Mouse (Mus musculus) MEL (cell line): ENCODE data around the gene Gadd45g. TPM values are rescaled to one million over a fixed set of nuclear protein-coding genes. Genes with fewer than 3 reads are reported as not detected.

ENCODE experiments used
- DNase-seq: peaks from one replicate; pipeline ENCODE4 v3.0.0; 2011; ENCODE audit warnings: low read depth, low spot score
- H3K27ac ChIP-seq: 2 replicates; pipeline ENCODE4 v1.5.1; 2012; ENCODE audit warnings: low read depth, mild to moderate bottlenecking, control low read depth, low read length, moderate library complexity; ENCODE audit not compliant: control insufficient read depth
- H3K27me3 ChIP-seq, 2 experiments: fragments of 150-350 bp in 1 of 2; sonication (generic) in 1 of 2; 2 replicates each; pipeline ENCODE4 v1.6.1; 2012; ENCODE audit warnings: low read length in 2 of 2, mild to moderate bottlenecking in 2 of 2, improper control_type of control experiment in 1 of 2, moderate library complexity in 1 of 2; ENCODE audit not compliant: insufficient read depth in 2 of 2, control insufficient read depth in 1 of 2
- H3K36me3 ChIP-seq, 2 experiments: 2 replicates each; pipeline ENCODE4 v1.6.1; 2012 to 2014; ENCODE audit warnings: low read length in 2 of 2, improper control_type of control experiment in 1 of 2, inconsistent platforms in 1 of 2, mild to moderate bottlenecking in 1 of 2; ENCODE audit not compliant: insufficient read depth in 2 of 2, control insufficient read depth in 1 of 2
- H3K4me1 ChIP-seq, 2 experiments: fragments of 150-350 bp in 1 of 2; sonication (generic) in 1 of 2; 2 replicates each; pipeline ENCODE4 v1.6.1; 2012; ENCODE audit warnings: low read length in 2 of 2, improper control_type of control experiment in 1 of 2, mild to moderate bottlenecking in 1 of 2; ENCODE audit not compliant: insufficient read depth in 2 of 2, control insufficient read depth in 1 of 2
- H3K4me3 ChIP-seq, 2 experiments: fragments of 150-350 bp in 1 of 2; sonication (generic) in 1 of 2; 2 replicates each; pipeline ENCODE4 v1.5.1; 2012; ENCODE audit warnings: low read depth in 2 of 2, low read length in 2 of 2, mild to moderate bottlenecking in 2 of 2, moderate library complexity in 2 of 2, control low read depth in 1 of 2, improper control_type of control experiment in 1 of 2; ENCODE audit not compliant: control insufficient read depth in 1 of 2, insufficient read depth in 1 of 2
- H3K79me2 ChIP-seq: 2 replicates; pipeline ENCODE4 v1.6.1; 2012; ENCODE audit warnings: mild to moderate bottlenecking, low read length, moderate library complexity; ENCODE audit not compliant: control insufficient read depth, poor library complexity, insufficient read depth
- H3K9ac ChIP-seq: 2 replicates; pipeline ENCODE4 v1.6.1; 2012; ENCODE audit warnings: low read depth, mild to moderate bottlenecking, control low read depth, low read length, moderate library complexity; ENCODE audit not compliant: control insufficient read depth, poor library complexity, severe bottlenecking
- H3K9me3 ChIP-seq: fragments of 150-350 bp; sonication (generic); replicated peaks from 2 replicates; pipeline ENCODE4 v1.6.1; 2012; ENCODE audit warnings: mild to moderate bottlenecking, low read length, improper control_type of control experiment, moderate library complexity; ENCODE audit not compliant: insufficient read depth
- CHD1 ChIP-seq: IDR thresholded peaks from 2 replicates; pipeline ENCODE4 v1.6.1; 2012; ENCODE audit warnings: low read depth, mild to moderate bottlenecking, inconsistent platforms, low read length, improper control_type of control experiment
- CHD2 ChIP-seq: IDR thresholded peaks from 2 replicates; pipeline ENCODE4 v1.6.1; 2011; ENCODE audit warnings: low read length, improper control_type of control experiment
- CTCF ChIP-seq, 3 experiments: IDR thresholded peaks in 2 of 3; conservative IDR thresholded peaks in 1 of 3; 2 replicates each; pipeline ENCODE4 v1.5.1; 2011 to 2012; ENCODE audit warnings: low read length in 3 of 3, low read depth in 2 of 3, mild to moderate bottlenecking in 2 of 3, improper control_type of control experiment in 1 of 3, inconsistent platforms in 1 of 3, mixed read lengths in 1 of 3, moderate library complexity in 1 of 3; ENCODE audit not compliant: control insufficient read depth in 1 of 3, insufficient read depth in 1 of 3, poor library complexity in 1 of 3, severe bottlenecking in 1 of 3
- ELF1 ChIP-seq: IDR thresholded peaks from 2 replicates; pipeline ENCODE4 v1.6.1; 2014; ENCODE audit warnings: low read depth, mild to moderate bottlenecking, inconsistent platforms, low read length, improper control_type of control experiment, moderate library complexity
- EP300 ChIP-seq, 2 experiments: IDR thresholded peaks; 2 replicates each; pipeline ENCODE4 v1.6.1; 2011; ENCODE audit warnings: improper control_type of control experiment in 2 of 2, low read length in 2 of 2, low read depth in 1 of 2, mild to moderate bottlenecking in 1 of 2
- ETS1 ChIP-seq: IDR thresholded peaks from 2 replicates; pipeline ENCODE4 v1.6.1; 2012; ENCODE audit warnings: low read depth, mild to moderate bottlenecking, inconsistent platforms, low read length, improper control_type of control experiment, moderate library complexity
- GABPA ChIP-seq: IDR thresholded peaks from 2 replicates; pipeline ENCODE4 v1.6.1; 2012; ENCODE audit warnings: low read depth, mild to moderate bottlenecking, inconsistent platforms, low read length, improper control_type of control experiment, moderate library complexity
- HCFC1 ChIP-seq: IDR thresholded peaks from 2 replicates; pipeline ENCODE4 v1.6.1; 2012; ENCODE audit warnings: low read depth, mild to moderate bottlenecking, inconsistent platforms, low read length, improper control_type of control experiment, moderate library complexity
- JUND ChIP-seq: IDR thresholded peaks from 2 replicates; pipeline ENCODE4 v1.6.1; 2011; ENCODE audit warnings: low read depth, mild to moderate bottlenecking, improper control_type of control experiment, low read length
- KAT2A ChIP-seq: conservative IDR thresholded peaks from 2 replicates; pipeline ENCODE4 v1.6.1; 2012; ENCODE audit warnings: low read depth, low read length, improper control_type of control experiment, inconsistent platforms
- MAFK ChIP-seq: IDR thresholded peaks from 2 replicates; pipeline ENCODE4 v1.6.1; 2011; ENCODE audit warnings: low read depth, mild to moderate bottlenecking, low read length, improper control_type of control experiment, borderline replicate concordance
- MAX ChIP-seq: IDR thresholded peaks from 2 replicates; pipeline ENCODE4 v1.6.1; 2011; ENCODE audit warnings: low read length, improper control_type of control experiment
- MAZ ChIP-seq: IDR thresholded peaks from 2 replicates; pipeline ENCODE4 v1.6.1; 2012; ENCODE audit warnings: low read depth, mild to moderate bottlenecking, inconsistent platforms, low read length, improper control_type of control experiment
- MXI1 ChIP-seq: IDR thresholded peaks from 2 replicates; pipeline ENCODE4 v1.6.1; 2011; ENCODE audit warnings: mild to moderate bottlenecking, low read depth, low read length, improper control_type of control experiment
- MYC ChIP-seq: IDR thresholded peaks from 2 replicates; pipeline ENCODE4 v1.6.1; 2011; ENCODE audit warnings: low read depth, mild to moderate bottlenecking, low read length, improper control_type of control experiment, moderate library complexity
- NELFE ChIP-seq: IDR thresholded peaks from 2 replicates; pipeline ENCODE4 v1.6.1; 2011; ENCODE audit warnings: low read depth, low read length, improper control_type of control experiment
- POLR2A ChIP-seq, 2 experiments: IDR thresholded peaks; 2 replicates each; pipeline ENCODE4 v1.6.1; 2011 to 2012; ENCODE audit warnings: low read length in 2 of 2, mild to moderate bottlenecking in 2 of 2, control low read depth in 1 of 2, improper control_type of control experiment in 1 of 2, low read depth in 1 of 2, moderate library complexity in 1 of 2; ENCODE audit not compliant: control insufficient read depth in 1 of 2, insufficient read depth in 1 of 2, poor library complexity in 1 of 2
- POLR2AphosphoS5 ChIP-seq: IDR thresholded peaks from 2 replicates; pipeline ENCODE4 v1.6.1; 2012; ENCODE audit warnings: low read depth, borderline replicate concordance, mild to moderate bottlenecking, inconsistent platforms, low read length, moderate library complexity, mixed read lengths
- SIN3A ChIP-seq: IDR thresholded peaks from 2 replicates; pipeline ENCODE4 v1.6.1; 2012; ENCODE audit warnings: low read length, improper control_type of control experiment, inconsistent platforms
- TCF12 ChIP-seq: IDR thresholded peaks from 2 replicates; pipeline ENCODE4 v1.6.1; 2014; ENCODE audit warnings: low read depth, mild to moderate bottlenecking, inconsistent platforms, low read length, improper control_type of control experiment, moderate library complexity
- USF1 ChIP-seq: IDR thresholded peaks from 2 replicates; pipeline ENCODE4 v1.6.1; 2014; ENCODE audit warnings: low read depth, mild to moderate bottlenecking, inconsistent platforms, low read length, improper control_type of control experiment, moderate library complexity
- ZC3H11A ChIP-seq: IDR thresholded peaks from 2 replicates; pipeline ENCODE4 v1.6.1; 2012; ENCODE audit warnings: low read depth, mild to moderate bottlenecking, inconsistent platforms, low read length, improper control_type of control experiment
- ZNF384 ChIP-seq: IDR thresholded peaks from 2 replicates; pipeline ENCODE4 v1.6.1; 2012; ENCODE audit warnings: low read depth, mild to moderate bottlenecking, inconsistent platforms, low read length, improper control_type of control experiment
- polyA plus RNA-seq, 2 experiments: library from polyadenylated mRNA; stranded (reverse) in 1 of 2; unstranded in 1 of 2; fragments of >175 nt in 1 of 2; fragments of >200 nt in 1 of 2; gene quantifications; 2 replicates each; pipeline versions ENCODE4 v1.2.1 to v1.2.4; 2012; ENCODE audit warnings: low replicate concordance in 2 of 2, low read depth in 1 of 2; ENCODE audit not compliant: insufficient read length in 2 of 2, insufficient read depth in 1 of 2, missing spikeins in 1 of 2
- total RNA-seq: library from RNA; depleted of rRNA; stranded (reverse); fragments of 300-350 nt; gene quantifications from 2 replicates; pipeline ENCODE4 v1.2.3, GENCODE M21; 2012

Gene Gadd45g
- total and polyA plus RNA-seq, 3 experiments, result 7.2 to 11.0 TPM; not detected in 1

DNA sequence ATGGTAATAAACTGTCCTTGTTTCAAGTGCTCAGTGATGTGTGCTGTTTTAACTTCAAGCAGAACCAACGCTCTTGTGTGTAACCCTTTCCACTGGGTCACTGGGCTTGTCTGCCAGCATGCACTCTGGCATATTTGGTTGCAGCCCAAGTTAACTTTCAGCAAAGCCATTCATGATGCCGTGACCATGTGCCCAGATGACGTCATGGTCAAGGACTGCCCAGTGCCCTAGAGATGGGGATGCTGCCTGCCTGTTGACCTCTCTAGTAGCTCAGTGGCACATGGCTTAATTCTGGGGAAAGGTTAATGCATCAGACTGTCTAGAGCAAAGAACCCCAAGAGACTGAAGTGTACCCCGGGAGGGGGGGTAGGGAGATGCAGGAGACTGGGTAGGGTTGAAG lies 24.7 kb downstream of the Gadd45g start:
- no peaks in the 10 kb centered on the region for H3K79me2 ChIP-seq
- no peak overlapping the region for H3K9ac ChIP-seq
- H3K9me3 ChIP-seq, result no peaks in the 10 kb centered on the region
- H3K36me3 ChIP-seq, result no peaks in the 10 kb centered on the region
- no peak for DNase-seq
- no peak overlapping the region for H3K4me3 ChIP-seq
- TF ChIP-seq MAX (no peak), JUND (no peak), ZNF384 (no peak), MAZ (no peak), KAT2A (no peak), POLR2AphosphoS5 (no peak), CTCF (IDR thresholded peaks at IDR 0.05 in 2 of 3, conservative IDR thresholded peaks at IDR 0.05 in 1 of 3; ENCODE audit: control insufficient read depth in 1 of 3, insufficient read depth in 1 of 3, low read depth in 2 of 3, low read length in 3 of 3, poor library complexity in 1 of 3, severe bottlenecking in 1 of 3) (no peak), MXI1 (no peak), HCFC1 (no peak), GABPA (no peak), ZC3H11A (no peak), TCF12 (no peak)
- no peaks in the 10 kb centered on the region for H3K4me1 ChIP-seq
- H3K27ac ChIP-seq, result no peak overlapping the region
- no peaks in the 10 kb centered on the region for H3K27me3 ChIP-seq

DNA sequence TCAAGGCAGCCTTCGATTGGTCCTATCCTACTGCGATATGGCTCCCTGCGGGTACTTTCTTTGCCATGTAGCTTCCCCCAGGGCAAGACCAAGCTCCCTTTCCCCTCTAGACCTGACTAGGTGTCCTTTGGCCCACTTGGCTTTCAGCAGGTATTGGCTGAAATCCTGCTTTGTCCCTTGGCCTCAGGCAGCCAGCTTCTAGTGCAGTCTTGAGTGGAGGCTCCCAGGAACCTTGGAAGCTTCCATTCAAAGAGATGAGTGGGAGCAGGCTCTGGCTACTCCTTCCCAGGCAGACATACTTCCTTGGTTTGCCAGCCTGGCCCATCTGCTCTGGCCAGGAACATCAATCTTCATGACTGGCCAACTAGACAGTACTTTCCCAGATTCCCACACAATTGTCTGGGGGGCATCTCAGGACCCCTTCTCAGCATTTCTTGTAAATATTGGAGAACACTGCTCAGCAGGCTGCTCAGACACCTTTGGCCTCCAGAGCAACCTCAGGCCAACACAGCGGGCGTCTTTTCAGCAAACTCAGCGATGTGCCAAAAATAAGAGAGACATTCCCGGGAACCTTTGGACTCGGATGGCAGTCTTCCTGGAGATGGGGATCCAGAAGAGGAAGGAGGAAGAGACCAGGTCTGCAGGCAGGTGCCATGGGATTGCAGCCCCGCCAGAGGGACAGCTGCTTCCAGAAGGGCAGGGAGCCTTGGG lies 25.9 kb downstream of the Gadd45g start:
- TF ChIP-seq CHD1 (no peak), ELF1 (no peak), ETS1 (no peak), JUND (no peak), MXI1 (no peak), CHD2 (no peak), USF1 (no peak), NELFE (no peak), GABPA (no peak), HCFC1 (no peak), MYC (no peak), EP300 (IDR thresholded peaks at IDR 0.05; ENCODE audit: low read depth in 1 of 2, low read length in 2 of 2) (no peak), POLR2A (IDR thresholded peaks at IDR 0.05; ENCODE audit: control insufficient read depth in 1 of 2, insufficient read depth in 1 of 2, low read depth in 1 of 2, low read length in 2 of 2, poor library complexity in 1 of 2) (no peak), SIN3A (no peak), ZNF384 (no peak), MAFK (no peak)
- no peaks in the 10 kb centered on the region for H3K9me3 ChIP-seq

More for the DNA sequence above, 25.9 kb downstream of the Gadd45g start:
- DNase-seq, result no peak
- Histone ChIP-seq H3K27me3 (no peaks in the 10 kb centered on the region), H3K36me3 (no peaks in the 10 kb centered on the region), H3K9ac (no peak overlapping the region), H3K79me2 (no peaks in the 10 kb centered on the region), H3K4me3 (no peak overlapping the region), H3K4me1 (no peaks in the 10 kb centered on the region), H3K27ac (no peak overlapping the region)
